In genomic region chr1:191096871-191097681, GRCm38 (mm10) we compare ENCODE assay signal across 8 mouse cellular contexts. TPM values are rescaled to one million over a fixed set of nuclear protein-coding genes. Genes with fewer than 3 reads are reported as not detected.
DNase-seq lines count a peak whose midpoint lies in the region; ATAC-seq and TF ChIP-seq lines count a peak whose summit lies in the region.

No protein-coding gene starts in this region.

- TF ChIP-seq EP300 in stomach, postnatal 0 days (optimal IDR thresholded peaks at IDR 0.05): no peak

- no peaks in the 10 kb centered on the region for H3K36me3 ChIP-seq in E14TG2a.4 (ENCODE audit: insufficient read depth, low read length)
- no peaks in the 10 kb centered on the region for H3K36me3 ChIP-seq in hindbrain, embryonic 15.5 days
- no peaks in the 10 kb centered on the region for H3K36me3 ChIP-seq in liver, embryonic 16.5 days (ENCODE audit: control insufficient read depth, insufficient read depth)
- no peaks in the 10 kb centered on the region for H3K36me3 ChIP-seq in stomach, postnatal 0 days (ENCODE audit: control insufficient read depth, insufficient read depth, low read length)

- peak; percentile 70 for DNase-seq in 416B (ENCODE audit: low read depth)
- no peak for DNase-seq in stomach, postnatal 0 days (ENCODE audit: low spot score)
- DNase-seq in left cerebral cortex, postnatal 14 days (ENCODE audit: low spot score in 2 of 2): no peak
- no peak for DNase-seq in embryo, embryonic 10 days (ENCODE audit: low spot score)
- no peak for DNase-seq in left cerebral cortex, adult 11 months (ENCODE audit: low spot score)

- WGBS in hindbrain, embryonic 15.5 days: 55% methylated on average over 14 of the region's 14 CpGs
- 26% methylated on average over 14 of the region's 14 CpGs for WGBS in liver, embryonic 16.5 days (ENCODE audit: insufficient replicate concordance)
- WGBS in stomach, postnatal 0 days: 34% methylated on average over 14 of the region's 14 CpGs

- TF ChIP-seq CTCF in E14TG2a.4 (conservative IDR thresholded peaks at IDR 0.05; ENCODE audit: low read length): no peak
- TF ChIP-seq CTCF in stomach, postnatal 0 days (IDR thresholded peaks at IDR 0.05; ENCODE audit: low read depth): no peak

- ATAC-seq in hindbrain, embryonic 15.5 days (ENCODE audit: low FRiP score, low read depth): no peak; the same call in 1 of the 2 replicates
- no peak for ATAC-seq in liver, embryonic 16.5 days (ENCODE audit: low read depth)
- no peak for ATAC-seq in stomach, postnatal 0 days (ENCODE audit: low FRiP score, low TSS enrichment)

- no peak overlapping the region for H3K27ac ChIP-seq in hindbrain, embryonic 15.5 days (replicated peaks)
- H3K27ac ChIP-seq in liver, embryonic 16.5 days (ENCODE audit: low read length): no peak overlapping the region
- no peak overlapping the region for H3K27ac ChIP-seq in stomach, postnatal 0 days (replicated peaks)

- peaks cover 14% of the 10 kb centered on the region for H3K4me1 ChIP-seq in E14TG2a.4 (replicated peaks; ENCODE audit: low read depth, low read length)
- peaks cover 17% of the 10 kb centered on the region for H3K4me1 ChIP-seq in hindbrain, embryonic 15.5 days (replicated peaks)
- no peaks in the 10 kb centered on the region; the same call in 1 of the 2 replicates for H3K4me1 ChIP-seq in liver, embryonic 16.5 days (ENCODE audit: control insufficient read depth, low read depth, low read length)
- no peaks in the 10 kb centered on the region for H3K4me1 ChIP-seq in stomach, postnatal 0 days (replicated peaks; ENCODE audit: control insufficient read depth, insufficient read depth)

- no peaks in the 10 kb centered on the region for H3K9me3 ChIP-seq in E14TG2a.4 (ENCODE audit: low read length)
- no peaks in the 10 kb centered on the region for H3K9me3 ChIP-seq in hindbrain, embryonic 15.5 days
- H3K9me3 ChIP-seq in liver, embryonic 16.5 days (replicated peaks; ENCODE audit: control insufficient read depth, low read length): 0 out of 2 replicates have a peak, but pooled peaks cover 2% of the 10 kb centered on the region
- no peaks in the 10 kb centered on the region for H3K9me3 ChIP-seq in stomach, postnatal 0 days (ENCODE audit: control insufficient read depth, low read length)

- 0 out of 2 replicates have a peak overlapping the region, but pooled peaks have one; percentile 39 for H3K9ac ChIP-seq in hindbrain, embryonic 15.5 days
- H3K9ac ChIP-seq in liver, embryonic 16.5 days (ENCODE audit: low read depth, low read length): no peak overlapping the region
- H3K9ac ChIP-seq in stomach, postnatal 0 days (ENCODE audit: low read length): peak overlapping the region; percentile 54; the same call in 1 of the 2 replicates

- peak overlapping the region; percentile 100 for H3K4me2 ChIP-seq in hindbrain, embryonic 15.5 days
- H3K4me2 ChIP-seq in liver, embryonic 16.5 days (ENCODE audit: low read depth, low read length): peak overlapping the region; percentile 76; the same call in 1 of the 2 replicates
- H3K4me2 ChIP-seq in stomach, postnatal 0 days (replicated peaks; ENCODE audit: low read depth): peak overlapping the region; percentile 98

- peaks cover 49% of the 10 kb centered on the region for H3K27me3 ChIP-seq in E14TG2a.4 (ENCODE audit: insufficient read depth, low read length)
- peaks cover 22% of the 10 kb centered on the region for H3K27me3 ChIP-seq in hindbrain, embryonic 15.5 days
- peaks cover 39% of the 10 kb centered on the region for H3K27me3 ChIP-seq in liver, embryonic 16.5 days (ENCODE audit: control insufficient read depth, insufficient read depth, low read depth, low read length)
- no peaks in the 10 kb centered on the region for H3K27me3 ChIP-seq in stomach, postnatal 0 days (ENCODE audit: control insufficient read depth, insufficient read depth, low read length)

- peak overlapping the region; percentile 21; the same call in 1 of the 2 replicates for H3K4me3 ChIP-seq in E14TG2a.4 (replicated peaks; ENCODE audit: low read length)
- H3K4me3 ChIP-seq in hindbrain, embryonic 15.5 days: peak overlapping the region; percentile 66
- H3K4me3 ChIP-seq in liver, embryonic 16.5 days (ENCODE audit: low read depth, low read length): peak overlapping the region; percentile 58
- H3K4me3 ChIP-seq in stomach, postnatal 0 days (ENCODE audit: low read depth, low read length): peak overlapping the region; percentile 51; the same call in 1 of the 2 replicates

- intact Hi-C loops in left cerebral cortex, postnatal 14 days (cut with DNase I): loop anchor here (5.0 to 10.0 kb wide), 2 partner anchors 75 to 168 kb away; no protein-coding TSS in a partner anchor

RNA-seq across cellular contexts. Expression of gene Batf3, which starts 0.6 kb away (rescaled TPM):
- polyA plus RNA-seq in hindbrain, embryonic 15.5 days (2015; fragmentation: Nextera tagmentation; extraction: Ambion mirVana): 2.0 and 2.3 TPM in 2 replicates
- 1.5 and 2.4 TPM in 2 replicates for polyA plus RNA-seq in liver, embryonic 16.5 days (2015; fragmentation: Nextera tagmentation; extraction: Ambion mirVana)
- polyA plus RNA-seq in stomach, postnatal 0 days (2015; fragmentation: Nextera tagmentation; extraction: Ambion mirVana): 5.0 and 5.7 TPM in 2 replicates
- total RNA-seq in left cerebral cortex, postnatal 14 days (2021): under 1 TPM; 0.62 to 0.74 TPM

RNA-seq across cellular contexts. Expression of gene Nsl1, which starts 34.3 kb away (rescaled TPM):
- 4.6 and 4.9 TPM in 2 replicates for polyA plus RNA-seq in hindbrain, embryonic 15.5 days (2015; fragmentation: Nextera tagmentation; extraction: Ambion mirVana)
- polyA plus RNA-seq in liver, embryonic 16.5 days (2015; fragmentation: Nextera tagmentation; extraction: Ambion mirVana): 12.7 and 13.5 TPM in 2 replicates
- polyA plus RNA-seq in stomach, postnatal 0 days (2015; fragmentation: Nextera tagmentation; extraction: Ambion mirVana): 3.5 and 5.2 TPM in 2 replicates
- total RNA-seq in left cerebral cortex, postnatal 14 days (2021): under 1 TPM; 0.70 to 0.88 TPM

RNA-seq across cellular contexts. Expression of gene Tatdn3, which starts 34.3 kb away (rescaled TPM):
- 14.5 TPM in 2 replicates for polyA plus RNA-seq in hindbrain, embryonic 15.5 days (2015; fragmentation: Nextera tagmentation; extraction: Ambion mirVana)
- polyA plus RNA-seq in liver, embryonic 16.5 days (2015; fragmentation: Nextera tagmentation; extraction: Ambion mirVana): 5.9 and 6.4 TPM in 2 replicates
- polyA plus RNA-seq in stomach, postnatal 0 days (2015; fragmentation: Nextera tagmentation; extraction: Ambion mirVana): 8.9 and 11.7 TPM in 2 replicates
- 10 to 100 TPM; 29.9 to 30.7 TPM for total RNA-seq in left cerebral cortex, postnatal 14 days (2021)
